Mouse (Mus musculus): Measurements from ENCODE around the gene Taar7b. TPM values are rescaled to one million over a fixed set of nuclear protein-coding genes. Genes with fewer than 3 reads are reported as not detected.

Gene Taar7b
- polyA plus RNA-seq (2015; fragmentation: Nextera tagmentation; extraction: Ambion mirVana): not detected in 2 replicates

GRCm38 (mm10) chr10:23999639-24000038 is at the start of gene Taar7b:
Taar7b (plus strand) TSS chr10:23999939.
- Histone ChIP-seq H3K4me3 (replicated peaks) (no peak within 1 kb of the TSS), H3K9ac (no peak within 1 kb of the TSS), H3K27me3 (no peaks in the 10 kb centered on the region), H3K4me2 (no peak within 1 kb of the TSS), H3K36me3 (no peaks in the 10 kb centered on the region), H3K27ac (no peak within 1 kb of the TSS), H3K4me1 (no peaks in the 10 kb centered on the region), H3K9me3 (replicated peaks) (no peaks in the 10 kb centered on the region)
- WGBS: 86% methylated on average over 1 of the region's 1 CpGs
- ATAC-seq (replicated peaks; ENCODE audit: low FRiP score): no peak

- H3K4me3 ChIP-seq (replicated peaks): no peak overlapping the region
- WGBS: 74% methylated on average over 6 of the region's 6 CpGs
These were observed 48.0 kb upstream of the Taar7b start for GRCm38 (mm10) chr10:23951714-23952113.

DNA sequence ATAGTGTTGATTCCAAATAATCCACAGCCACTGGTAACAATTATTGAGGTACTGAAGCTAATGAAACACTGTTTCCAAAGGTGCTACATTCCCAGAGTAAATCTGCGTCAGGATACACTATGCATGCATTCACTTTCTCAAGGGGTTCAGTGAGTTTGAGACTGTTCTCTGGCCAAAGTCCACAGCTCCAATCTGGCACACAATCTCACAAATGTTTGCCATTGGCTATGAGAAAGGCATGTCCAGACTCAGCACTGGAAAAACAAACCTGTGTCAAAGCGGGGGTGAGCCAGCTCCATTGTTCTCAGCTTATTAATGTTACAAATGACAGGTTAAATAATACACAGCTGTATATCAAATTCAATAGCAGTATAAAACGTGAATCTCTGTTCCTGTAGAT is 40.7 kb upstream of the Taar7b start:
- WGBS: 23% methylated on average over 3 of the region's 3 CpGs
- no peak for ATAC-seq (replicated peaks; ENCODE audit: low FRiP score)

More at GRCm38 (mm10) chr10:23951714-23952113, 48.0 kb upstream of the Taar7b start:
- no peaks in the 10 kb centered on the region for H3K9me3 ChIP-seq (replicated peaks)
- H3K36me3 ChIP-seq: no peaks in the 10 kb centered on the region
- no peaks in the 10 kb centered on the region for H3K27me3 ChIP-seq
- no peak overlapping the region for H3K27ac ChIP-seq
- no peak for ATAC-seq (replicated peaks; ENCODE audit: low FRiP score)
- H3K9ac ChIP-seq: no peak overlapping the region
- no peak overlapping the region for H3K4me2 ChIP-seq
- H3K4me1 ChIP-seq: no peaks in the 10 kb centered on the region

DNA sequence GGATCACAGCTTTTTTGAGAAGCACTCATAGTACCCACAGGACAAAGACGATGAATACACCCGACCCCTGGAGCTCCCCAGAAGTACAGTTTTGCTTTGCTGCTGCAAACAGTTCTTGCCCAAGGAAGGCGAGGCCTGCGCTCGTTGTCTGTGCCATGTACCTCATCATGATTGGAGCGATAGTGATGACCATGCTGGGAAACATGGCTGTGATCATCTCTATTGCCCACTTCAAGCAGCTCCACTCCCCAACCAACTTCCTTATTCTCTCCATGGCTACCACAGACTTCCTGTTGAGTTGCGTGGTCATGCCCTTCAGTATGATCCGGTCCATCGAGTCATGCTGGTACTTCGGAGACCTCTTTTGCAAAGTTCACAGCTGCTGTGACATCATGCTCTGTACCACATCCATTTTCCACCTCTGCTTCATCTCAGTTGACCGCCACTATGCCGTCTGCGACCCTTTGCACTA is 39.3 kb upstream of the Taar7b start, which contains the start of gene Taar4:
Gene Taar4, plus strand, starts transcription at position 51 of the 472 bp plus-strand sequence.
- peaks cover 20% of the 10 kb centered on the region; the same call in 1 of the 2 replicates for H3K4me1 ChIP-seq
- H3K4me2 ChIP-seq: no peak within 1 kb of the TSS
- H3K4me3 ChIP-seq (replicated peaks): no peak within 1 kb of the TSS
- H3K27me3 ChIP-seq: no peaks in the 10 kb centered on the region
- 94% methylated on average over 13 of the region's 13 CpGs for WGBS
- H3K9me3 ChIP-seq (replicated peaks): no peaks in the 10 kb centered on the region
- no peaks in the 10 kb centered on the region for H3K36me3 ChIP-seq
- H3K9ac ChIP-seq: no peak within 1 kb of the TSS
- no peak within 1 kb of the TSS for H3K27ac ChIP-seq
- no peak for ATAC-seq (replicated peaks; ENCODE audit: low FRiP score)

More for the DNA sequence above, 40.7 kb upstream of the Taar7b start:
- no peaks in the 10 kb centered on the region for H3K36me3 ChIP-seq
- no peaks in the 10 kb centered on the region for H3K27me3 ChIP-seq
- peaks cover 14% of the 10 kb centered on the region; the same call in 1 of the 2 replicates for H3K4me1 ChIP-seq
- no peaks in the 10 kb centered on the region for H3K9me3 ChIP-seq (replicated peaks)
- H3K9ac ChIP-seq: no peak overlapping the region
- H3K4me2 ChIP-seq: no peak overlapping the region
- no peak overlapping the region for H3K27ac ChIP-seq
- H3K4me3 ChIP-seq (replicated peaks): no peak overlapping the region

DNA sequence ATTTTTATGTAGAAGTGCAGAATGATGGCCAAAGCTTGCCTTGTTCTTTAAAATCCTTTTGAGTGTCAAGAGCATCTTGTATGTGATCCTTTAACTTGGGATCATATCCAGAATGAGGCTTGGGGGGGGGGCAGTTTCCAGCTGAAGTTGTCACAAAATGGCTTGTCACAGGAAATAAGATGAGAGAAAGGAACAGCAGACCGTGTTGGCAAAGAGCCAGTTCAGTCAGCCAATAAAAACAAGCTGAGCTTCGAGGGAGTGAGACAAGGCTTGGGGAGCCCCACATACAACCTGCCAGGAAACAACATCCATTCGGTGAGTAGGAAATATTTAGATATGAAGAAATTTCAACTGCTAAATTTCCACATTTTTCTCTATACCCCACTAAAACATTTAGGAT is 36.3 kb upstream of the Taar7b start:
- Histone ChIP-seq H3K9ac (no peak overlapping the region), H3K36me3 (no peaks in the 10 kb centered on the region), H3K9me3 (replicated peaks) (no peaks in the 10 kb centered on the region), H3K27ac (no peak overlapping the region), H3K4me1 (peaks cover 18% of the 10 kb centered on the region; the same call in 1 of the 2 replicates), H3K4me2 (no peak overlapping the region), H3K27me3 (no peaks in the 10 kb centered on the region), H3K4me3 (replicated peaks) (no peak overlapping the region)
- ATAC-seq (replicated peaks; ENCODE audit: low FRiP score): no peak
- 27% methylated on average over 3 of the region's 3 CpGs for WGBS

DNA sequence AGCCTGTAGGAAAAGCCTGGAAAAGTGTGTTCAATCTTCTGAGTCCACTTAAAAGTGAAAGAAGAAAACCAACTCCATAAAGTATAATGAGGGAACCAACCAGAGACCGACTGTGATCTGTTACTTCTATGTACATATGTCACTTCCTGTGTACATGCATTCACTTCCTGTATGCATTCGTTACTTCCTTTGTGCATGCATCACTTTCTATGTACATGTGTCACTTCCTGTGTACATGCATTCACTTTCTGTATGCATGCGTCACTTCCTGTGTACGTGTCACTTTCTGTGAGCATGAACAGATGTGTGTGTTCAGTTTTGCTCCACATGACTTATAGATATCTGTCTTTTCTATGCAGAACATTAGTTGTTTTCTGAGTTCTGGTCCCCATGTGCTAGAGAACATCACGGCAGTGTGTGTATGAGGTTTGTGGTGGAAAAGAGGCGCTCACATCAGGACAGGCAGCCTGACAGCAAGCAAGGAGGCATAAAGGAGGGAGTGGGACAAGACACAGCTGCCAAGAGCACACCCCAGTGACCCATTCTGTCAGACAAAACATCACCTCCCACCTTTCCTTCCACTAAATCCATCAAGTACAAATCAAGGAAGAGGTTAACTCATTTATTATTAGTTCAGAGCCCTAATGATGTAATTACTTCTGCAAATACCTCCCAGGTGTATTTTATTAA is 34.7 kb upstream of the Taar7b start:
- H3K4me1 ChIP-seq: 0 out of 2 replicates have a peak, but pooled peaks cover 12% of the 10 kb centered on the region
- H3K27ac ChIP-seq: no peak overlapping the region
- H3K9me3 ChIP-seq (replicated peaks): no peaks in the 10 kb centered on the region
- no peaks in the 10 kb centered on the region for H3K27me3 ChIP-seq
- peak; percentile 83 for ATAC-seq (replicated peaks; ENCODE audit: low FRiP score)
- H3K36me3 ChIP-seq: no peaks in the 10 kb centered on the region
- H3K9ac ChIP-seq: no peak overlapping the region
- H3K4me3 ChIP-seq (replicated peaks): no peak overlapping the region
- H3K4me2 ChIP-seq: no peak overlapping the region
- WGBS: 53% methylated on average over 6 of the region's 6 CpGs

GRCm38 (mm10) chr10:23970656-23971165 is 29.0 kb upstream of the Taar7b start, which contains the start of gene Taar5:
Taar5 (plus strand) TSS chr10:23970706.
- no peak for ATAC-seq (replicated peaks; ENCODE audit: low FRiP score)
- H3K27ac ChIP-seq: no peak within 1 kb of the TSS
- H3K9me3 ChIP-seq (replicated peaks): no peaks in the 10 kb centered on the region
- no peaks in the 10 kb centered on the region for H3K27me3 ChIP-seq
- H3K9ac ChIP-seq: no peak within 1 kb of the TSS
- H3K36me3 ChIP-seq: no peaks in the 10 kb centered on the region
- no peak within 1 kb of the TSS for H3K4me3 ChIP-seq (replicated peaks)
- H3K4me2 ChIP-seq: no peak within 1 kb of the TSS
- WGBS: 87% methylated on average over 11 of the region's 11 CpGs
- H3K4me1 ChIP-seq: no peaks in the 10 kb centered on the region

DNA sequence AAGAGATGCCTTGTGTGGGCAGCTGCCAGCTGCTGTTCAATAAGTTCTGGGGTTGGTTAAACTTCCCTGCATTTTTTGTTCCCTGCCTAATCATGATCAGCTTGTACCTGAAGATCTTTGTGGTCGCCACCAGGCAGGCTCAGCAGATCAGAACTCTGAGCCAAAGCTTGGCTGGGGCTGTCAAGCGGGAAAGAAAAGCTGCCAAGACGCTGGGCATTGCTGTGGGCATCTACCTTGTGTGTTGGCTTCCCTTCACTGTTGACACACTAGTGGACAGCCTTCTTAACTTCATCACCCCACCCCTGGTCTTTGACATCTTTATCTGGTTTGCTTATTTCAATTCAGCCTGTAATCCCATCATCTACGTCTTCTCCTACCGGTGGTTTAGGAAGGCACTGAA is 28.5 kb upstream of the Taar7b start:
- H3K36me3 ChIP-seq: no peaks in the 10 kb centered on the region
- no peak overlapping the region for H3K27ac ChIP-seq
- no peak overlapping the region for H3K4me2 ChIP-seq
- no peaks in the 10 kb centered on the region for H3K9me3 ChIP-seq (replicated peaks)
- no peaks in the 10 kb centered on the region for H3K27me3 ChIP-seq
- no peak for ATAC-seq (replicated peaks; ENCODE audit: low FRiP score)
- H3K4me3 ChIP-seq (replicated peaks): no peak overlapping the region
- no peaks in the 10 kb centered on the region for H3K4me1 ChIP-seq
- WGBS: 91% methylated on average over 5 of the region's 5 CpGs
- H3K9ac ChIP-seq: no peak overlapping the region

DNA sequence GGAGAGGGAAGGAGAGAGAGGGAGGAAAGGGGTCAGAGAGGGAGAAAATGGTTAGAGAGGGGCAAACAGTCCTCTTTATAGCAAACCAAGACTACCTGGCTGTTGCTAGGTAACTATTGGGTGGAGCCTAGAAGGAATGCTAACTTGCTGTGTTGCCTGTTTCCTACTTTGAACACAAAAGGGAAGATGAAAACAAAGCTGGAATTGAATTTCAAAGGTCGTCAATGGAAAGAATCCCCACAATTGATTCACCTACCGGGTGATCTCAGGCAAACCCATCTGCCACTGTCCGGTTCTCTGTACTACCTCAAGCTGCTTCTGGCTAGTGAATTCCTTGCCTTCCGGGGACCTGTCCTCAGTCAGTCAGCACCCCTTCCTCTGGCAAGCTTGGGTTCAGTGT is 21.8 kb upstream of the Taar7b start:
- ATAC-seq (replicated peaks; ENCODE audit: low FRiP score): no peak
- Histone ChIP-seq H3K4me1 (no peaks in the 10 kb centered on the region), H3K9me3 (replicated peaks) (no peaks in the 10 kb centered on the region), H3K36me3 (no peaks in the 10 kb centered on the region), H3K4me2 (no peak overlapping the region), H3K4me3 (replicated peaks) (no peak overlapping the region), H3K27ac (no peak overlapping the region), H3K9ac (no peak overlapping the region), H3K27me3 (0 out of 2 replicates have a peak, but pooled peaks cover 2% of the 10 kb centered on the region)
- WGBS: 64% methylated on average over 4 of the region's 4 CpGs

DNA sequence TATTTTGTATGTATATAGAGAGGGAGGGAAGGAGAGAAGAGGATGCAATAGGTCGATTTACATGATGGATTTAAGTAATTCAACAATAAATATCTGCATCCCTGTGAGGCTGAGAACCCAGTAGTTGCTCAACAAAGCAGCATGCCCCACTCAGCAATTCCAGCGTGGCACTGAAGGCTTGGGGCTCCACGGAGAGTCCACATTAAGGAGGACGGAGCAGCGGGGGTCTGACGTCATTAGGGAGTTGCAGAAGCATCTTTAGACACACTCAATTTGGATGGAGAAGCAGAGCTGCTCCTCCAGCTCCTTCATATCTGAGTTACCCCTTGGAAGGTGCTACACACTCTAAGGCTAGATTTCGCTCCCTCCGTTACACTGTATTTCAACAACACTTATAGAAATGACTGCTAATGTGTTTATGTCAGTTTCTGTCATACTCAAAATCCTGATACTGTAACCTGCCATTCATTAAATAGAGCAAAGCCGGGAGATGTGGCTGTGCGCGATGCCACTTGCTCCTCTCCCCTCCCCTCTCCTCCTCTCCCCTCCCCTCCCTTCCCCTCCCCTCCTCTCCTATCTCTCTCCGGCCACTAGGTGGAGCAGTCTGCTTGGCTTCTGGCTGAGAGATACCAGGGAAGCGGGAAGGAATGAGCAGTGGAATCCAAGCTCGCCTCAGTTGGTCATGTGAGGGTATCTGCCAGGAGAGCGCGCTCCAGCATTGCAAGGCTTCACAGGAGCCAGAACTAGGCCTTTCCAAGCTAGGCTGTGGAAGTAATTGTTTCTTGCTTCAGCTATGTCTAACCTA is 20.6 kb upstream of the Taar7b start:
- Histone ChIP-seq H3K4me1 (no peaks in the 10 kb centered on the region), H3K36me3 (no peaks in the 10 kb centered on the region), H3K4me2 (no peak overlapping the region), H3K27ac (no peak overlapping the region), H3K9me3 (replicated peaks) (no peaks in the 10 kb centered on the region), H3K4me3 (replicated peaks) (no peak overlapping the region), H3K27me3 (0 out of 2 replicates have a peak, but pooled peaks cover 2% of the 10 kb centered on the region), H3K9ac (no peak overlapping the region)
- peak; percentile 73 for ATAC-seq (replicated peaks; ENCODE audit: low FRiP score)
- WGBS: 51% methylated on average over 16 of the region's 16 CpGs

DNA sequence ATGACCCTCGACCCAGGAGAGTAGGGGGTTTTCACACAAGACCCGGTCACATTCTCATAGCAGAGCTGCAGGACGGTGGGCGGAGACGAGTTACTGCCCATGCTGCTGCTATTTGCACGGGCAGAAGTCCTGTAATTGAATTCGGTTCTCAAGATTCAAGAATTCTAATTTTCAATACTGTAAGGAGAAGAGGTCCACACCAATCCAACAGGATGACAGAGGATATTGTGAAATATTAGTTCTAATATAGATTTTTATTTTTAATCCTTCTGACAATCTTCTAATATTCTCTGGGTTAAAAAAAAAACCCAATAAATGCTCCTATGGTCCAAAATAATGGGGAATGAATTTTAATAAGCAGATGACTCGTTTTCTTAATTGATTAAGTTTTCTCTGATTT is 14.2 kb upstream of the Taar7b start, which contains the start of gene Taar6:
Gene Taar6, minus strand, starts transcription at position 101 of the 400 bp plus-strand sequence.
- H3K4me3 ChIP-seq (replicated peaks): no peak within 1 kb of the TSS
- no peaks in the 10 kb centered on the region for H3K4me1 ChIP-seq
- H3K9ac ChIP-seq: no peak within 1 kb of the TSS
- no peaks in the 10 kb centered on the region for H3K36me3 ChIP-seq
- H3K4me2 ChIP-seq: no peak within 1 kb of the TSS
- 75% methylated on average over 8 of the region's 8 CpGs for WGBS
- H3K9me3 ChIP-seq (replicated peaks): no peaks in the 10 kb centered on the region
- H3K27me3 ChIP-seq: no peaks in the 10 kb centered on the region
- ATAC-seq (replicated peaks; ENCODE audit: low FRiP score): no peak
- H3K27ac ChIP-seq: no peak within 1 kb of the TSS

GRCm38 (mm10) chr10:23986419-23986818 is 13.3 kb upstream of the Taar7b start:
- no peaks in the 10 kb centered on the region for H3K27me3 ChIP-seq
- no peak overlapping the region for H3K9ac ChIP-seq
- H3K4me3 ChIP-seq (replicated peaks): no peak overlapping the region
- H3K4me1 ChIP-seq: no peaks in the 10 kb centered on the region
- no peak for ATAC-seq (replicated peaks; ENCODE audit: low FRiP score)
- no peaks in the 10 kb centered on the region for H3K9me3 ChIP-seq (replicated peaks)
- WGBS: 80% methylated on average over 5 of the region's 5 CpGs
- no peaks in the 10 kb centered on the region for H3K36me3 ChIP-seq
- no peak overlapping the region for H3K27ac ChIP-seq
- no peak overlapping the region for H3K4me2 ChIP-seq
